Mouse (Mus musculus) intestine, postnatal 0 days (tissue): Measurements from ENCODE around the gene Sag. TPM values are rescaled to one million over a fixed set of nuclear protein-coding genes. Genes with fewer than 3 reads are reported as not detected.
A peak's percentile ranks its signal among the peaks of the same experiment; 100 is the strongest.

ENCODE experiments used
- ATAC-seq: fragments of 200-750 bp; cut with Nextera tagmentation; 2 replicates; pipeline ENCODE4 v1.8.0; 2017; ENCODE audit warnings: mild to moderate bottlenecking, moderate TSS enrichment, moderate library complexity
- H3K27ac ChIP-seq: fragments of 300-500 bp; sonication (generic); 2 replicates; pipeline ENCODE4 v1.5.1; 2014; ENCODE audit warnings: mild to moderate bottlenecking, low read depth, low read length, moderate library complexity
- H3K27me3 ChIP-seq: fragments of 300-500 bp; sonication (generic); replicated peaks from 2 replicates; pipeline ENCODE4 v1.6.1; 2014; ENCODE audit warnings: low read length, mixed read lengths; ENCODE audit not compliant: control insufficient read depth, insufficient read depth
- H3K36me3 ChIP-seq: fragments of 300-500 bp; sonication (generic); 2 replicates; pipeline ENCODE4 v1.6.1; 2014; ENCODE audit warnings: mild to moderate bottlenecking, moderate library complexity; ENCODE audit not compliant: control insufficient read depth, insufficient read depth
- H3K4me1 ChIP-seq: fragments of 300-500 bp; sonication (generic); replicated peaks from 2 replicates; pipeline ENCODE4 v1.6.1; 2014; ENCODE audit warnings: antibody characterized with exemption, low read length, mixed read lengths; ENCODE audit not compliant: control insufficient read depth, insufficient read depth
- H3K4me2 ChIP-seq: fragments of 300-500 bp; sonication (generic); replicated peaks from 2 replicates; pipeline ENCODE4 v1.6.1; 2014; ENCODE audit warnings: low read depth, mild to moderate bottlenecking, moderate library complexity
- H3K4me3 ChIP-seq: fragments of 300-500 bp; sonication (generic); 2 replicates; pipeline ENCODE4 v1.5.1; 2014; ENCODE audit warnings: low read depth, low read length
- H3K9ac ChIP-seq: fragments of 300-500 bp; sonication (generic); 2 replicates; pipeline ENCODE4 v1.6.1; 2014; ENCODE audit warnings: mild to moderate bottlenecking, low read depth, low read length
- H3K9me3 ChIP-seq: fragments of 300-500 bp; sonication (generic); 2 replicates; pipeline ENCODE4 v1.6.1; 2016; ENCODE audit warnings: mixed run types; ENCODE audit not compliant: control insufficient read depth
- CTCF ChIP-seq: sonication (generic); IDR thresholded peaks from 2 replicates; pipeline ENCODE4 v1.5.1; 2016; ENCODE audit warnings: low read depth, mild to moderate bottlenecking, control low read depth, antibody characterized with exemption, moderate library complexity
- WGBS: fragments of 180-500 bp; shearing (Covaris S2); extraction: QIAGEN DNeasy Blood & Tissue Kit; methylation state at CpG from one replicate; pipeline ENCODE4 v1.1.7; 2014; 5-methylcytosine and 5-hydroxymethylcytosine counted together
- polyA plus RNA-seq: library from polyadenylated mRNA; unstranded; fragments of >200 nt; fragmentation: Nextera tagmentation; extraction: Ambion mirVana; gene quantifications from 2 replicates; pipeline ENCODE4 v1.2.1, GENCODE M21; 2015

Sag gene
- polyA plus RNA-seq, 1 experiment from 2014 or later: 0.37 TPM

DNA sequence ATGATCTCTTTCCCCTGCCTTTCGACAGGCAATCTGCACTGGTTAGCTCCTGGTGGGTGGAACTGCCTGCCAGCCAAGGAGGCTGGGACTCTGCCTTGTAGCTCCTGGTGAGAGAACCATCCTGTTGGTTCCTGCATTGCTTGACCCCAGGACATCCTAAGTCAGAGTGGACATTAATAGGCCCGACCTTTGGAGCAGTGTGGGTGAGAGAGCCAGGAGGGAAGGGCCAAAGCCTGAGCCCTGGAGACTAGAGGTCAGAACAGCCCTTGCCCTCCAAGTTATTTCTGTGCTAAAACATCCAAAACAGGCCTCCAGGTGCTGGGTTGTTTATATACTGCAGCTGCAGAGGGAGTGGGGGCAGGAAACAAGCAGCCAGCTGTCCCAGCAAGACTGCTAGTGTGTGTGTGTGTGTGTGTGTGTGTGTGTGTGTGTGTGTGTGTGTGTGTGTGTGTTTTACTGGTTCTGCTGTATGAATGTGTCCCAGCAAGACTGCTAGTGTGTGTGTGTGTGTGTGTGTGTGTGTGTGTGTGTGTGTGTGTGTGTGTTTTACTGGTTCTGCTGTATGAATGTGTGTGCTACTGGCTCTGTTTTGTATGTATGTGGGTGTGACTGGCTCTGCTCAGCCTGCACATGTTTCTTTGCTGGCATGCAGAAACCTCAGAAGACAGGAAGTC is 43.5 kb downstream of the Sag start:
- H3K9me3 ChIP-seq: no peaks in the 10 kb centered on the region
- 0 out of 2 replicates have a peak, but pooled peaks cover 4% of the 10 kb centered on the region for H3K4me1 ChIP-seq
- H3K27ac ChIP-seq: no peak overlapping the region
- TF ChIP-seq CTCF: no peak
- WGBS: 43% methylated on average over 2 of the region's 2 CpGs
- no peak overlapping the region for H3K4me3 ChIP-seq
- no peaks in the 10 kb centered on the region for H3K36me3 ChIP-seq
- peak; percentile 36 for ATAC-seq
- no peak overlapping the region for H3K4me2 ChIP-seq
- no peaks in the 10 kb centered on the region for H3K27me3 ChIP-seq
- no peak overlapping the region for H3K9ac ChIP-seq

DNA sequence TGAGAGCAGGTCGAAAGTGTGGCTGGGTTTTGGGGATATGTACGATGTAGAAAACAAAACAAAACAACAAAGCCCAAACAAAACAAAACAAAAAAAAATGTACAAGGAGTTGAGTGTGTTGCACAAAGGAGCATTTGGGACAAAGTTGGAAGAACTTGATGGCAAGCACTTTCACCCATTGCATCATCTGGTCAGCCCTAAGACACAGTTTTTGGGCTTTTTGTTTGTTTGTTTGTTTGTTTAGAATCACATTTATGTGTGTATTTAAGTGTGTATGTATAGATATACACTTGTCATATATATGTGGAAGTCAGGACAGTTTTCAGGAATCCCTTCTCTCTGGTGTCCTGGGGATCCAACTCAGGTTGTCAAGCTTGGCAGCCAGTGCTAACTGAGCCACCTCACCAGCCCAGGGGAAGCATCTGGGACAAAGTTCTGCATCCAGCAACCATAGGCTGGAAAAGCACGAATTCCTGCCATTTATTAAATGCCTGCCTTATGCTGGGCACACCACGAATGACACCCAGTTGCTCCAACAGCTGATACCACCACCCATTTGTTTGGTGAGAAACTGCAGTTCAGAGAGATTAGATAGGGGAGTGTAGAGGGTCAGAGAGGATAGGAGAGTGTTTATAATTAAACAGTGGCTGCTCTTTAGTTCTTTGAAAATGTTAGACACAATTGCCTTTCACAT is 44.1 kb downstream of the Sag start:
- no peak for TF ChIP-seq CTCF
- H3K4me2 ChIP-seq: no peak overlapping the region
- no peak for ATAC-seq
- no peak overlapping the region for H3K27ac ChIP-seq
- no peaks in the 10 kb centered on the region for H3K36me3 ChIP-seq
- 32% methylated on average over 4 of the region's 4 CpGs for WGBS
- 0 out of 2 replicates have a peak, but pooled peaks cover 4% of the 10 kb centered on the region for H3K4me1 ChIP-seq
- H3K9ac ChIP-seq: no peak overlapping the region
- H3K27me3 ChIP-seq: no peaks in the 10 kb centered on the region
- H3K4me3 ChIP-seq: no peak overlapping the region
- H3K9me3 ChIP-seq: no peaks in the 10 kb centered on the region

DNA sequence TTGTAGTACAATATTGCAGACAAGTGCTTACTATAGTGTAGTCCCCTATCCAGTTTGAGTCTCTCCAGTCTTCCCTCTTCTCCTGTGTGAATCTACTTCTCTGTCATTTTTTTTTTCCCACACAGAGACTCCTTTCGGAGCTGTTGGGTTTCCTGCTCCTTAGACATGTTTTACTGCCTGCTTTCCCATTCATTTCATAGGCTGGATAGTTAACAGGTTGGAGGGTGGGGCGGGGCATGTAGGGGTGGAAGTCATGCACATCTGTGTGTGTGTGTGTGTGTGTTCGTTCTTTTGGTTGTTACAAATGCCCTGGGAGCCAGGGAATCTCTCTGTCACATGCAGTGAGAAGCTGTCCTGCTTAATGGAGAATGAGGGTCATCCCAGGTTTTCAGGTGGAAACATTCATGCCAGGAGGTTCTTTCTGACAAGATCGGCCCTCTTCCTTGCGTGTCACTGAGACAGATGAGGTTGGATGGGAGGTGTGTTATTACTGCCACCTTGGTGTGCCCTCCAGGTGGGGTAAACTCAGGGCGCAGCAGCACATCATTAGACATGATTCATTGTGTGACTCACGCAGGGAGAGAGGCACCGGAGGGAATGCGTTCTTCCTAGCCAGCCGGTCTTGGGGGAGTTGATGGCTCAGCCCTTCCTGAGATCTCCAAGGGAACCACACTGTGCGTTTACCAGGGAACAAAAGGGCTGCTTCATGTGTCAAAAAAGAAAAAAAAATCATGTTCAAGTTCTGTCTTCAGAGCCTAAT is 44.9 kb downstream of the Sag start:
- Histone ChIP-seq H3K27ac (no peak overlapping the region), H3K36me3 (no peaks in the 10 kb centered on the region), H3K4me2 (no peak overlapping the region; the same call in 1 of the 2 replicates), H3K27me3 (no peaks in the 10 kb centered on the region), H3K4me1 (0 out of 2 replicates have a peak, but pooled peaks cover 4% of the 10 kb centered on the region), H3K4me3 (no peak overlapping the region), H3K9me3 (no peaks in the 10 kb centered on the region), H3K9ac (no peak overlapping the region)
- ATAC-seq: peak; percentile 38; the same call in 1 of the 2 replicates
- WGBS: 29% methylated on average over 11 of the region's 11 CpGs
- peak; percentile 22; the same call in 1 of the 2 replicates for TF ChIP-seq CTCF

DNA sequence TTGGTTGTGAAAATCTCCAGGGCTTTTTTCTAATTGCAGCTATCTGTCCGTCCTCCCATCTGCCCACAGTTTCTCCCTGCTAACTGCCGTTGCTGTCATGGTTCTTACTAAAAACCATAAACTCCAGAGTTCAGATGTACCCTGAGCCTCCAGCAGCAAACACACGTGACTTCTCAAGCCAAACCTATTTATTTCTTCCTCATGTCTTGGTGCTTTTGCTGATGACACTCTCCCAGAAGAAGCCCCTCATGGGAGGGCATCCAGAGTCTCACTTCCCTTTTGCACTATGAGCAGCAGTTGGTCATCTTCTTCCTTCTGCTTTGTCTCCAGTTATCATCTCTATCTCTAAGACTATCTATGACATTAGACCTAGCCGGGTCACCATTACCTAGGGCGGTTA is 45.8 kb downstream of the Sag start:
- H3K36me3 ChIP-seq: no peaks in the 10 kb centered on the region
- 0 out of 2 replicates have a peak, but pooled peaks cover 4% of the 10 kb centered on the region for H3K4me1 ChIP-seq
- no peak overlapping the region for H3K4me2 ChIP-seq
- ATAC-seq: no peak
- no peaks in the 10 kb centered on the region for H3K27me3 ChIP-seq
- 64% methylated on average over 5 of the region's 5 CpGs for WGBS
- H3K4me3 ChIP-seq: no peak overlapping the region
- no peak overlapping the region for H3K27ac ChIP-seq
- no peak overlapping the region for H3K9ac ChIP-seq
- H3K9me3 ChIP-seq: no peaks in the 10 kb centered on the region
- TF ChIP-seq CTCF: no peak

DNA sequence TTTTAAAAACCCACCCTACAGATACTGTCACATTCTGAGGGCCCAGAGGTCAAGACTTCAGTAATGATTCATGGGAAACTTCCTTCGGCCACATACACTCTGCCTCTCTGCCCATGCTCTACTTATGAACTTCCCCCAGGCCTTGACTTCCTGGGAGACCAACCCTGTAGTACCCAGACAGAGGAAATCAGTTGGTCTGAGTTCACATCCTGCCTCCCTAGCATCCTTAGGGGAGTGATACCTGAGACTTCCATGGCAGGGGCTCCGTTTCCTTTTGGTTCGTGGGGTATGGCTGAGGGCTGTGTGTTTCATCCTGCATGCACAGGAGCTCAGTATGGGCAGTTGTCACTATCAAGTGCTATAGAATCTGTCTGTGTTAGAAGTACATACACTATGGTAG is 47.9 kb downstream of the Sag start:
- Histone ChIP-seq H3K27me3 (no peaks in the 10 kb centered on the region), H3K36me3 (no peaks in the 10 kb centered on the region), H3K9ac (no peak overlapping the region), H3K27ac (no peak overlapping the region), H3K9me3 (no peaks in the 10 kb centered on the region), H3K4me3 (no peak overlapping the region), H3K4me2 (no peak overlapping the region), H3K4me1 (0 out of 2 replicates have a peak, but pooled peaks cover 10% of the 10 kb centered on the region)
- no peak for TF ChIP-seq CTCF
- no peak for ATAC-seq
- WGBS: 90% methylated on average over 3 of the region's 3 CpGs
